Comparison of ENCODE assay signal across 8 mouse cellular contexts in genomic region chr6:145545927-145546641, GRCm38 (mm10).
A peak's percentile ranks its signal among the peaks of the same experiment; 100 is the strongest.
DNase-seq lines count a peak whose midpoint lies in the region; ATAC-seq lines count a peak whose summit lies in the region.

No protein-coding gene starts in this region.

- H3K27ac ChIP-seq in embryonic facial prominence, embryonic 10.5 days (replicated peaks): no peak overlapping the region
- 0 out of 2 replicates have a peak overlapping the region, but pooled peaks have one; percentile 29 for H3K27ac ChIP-seq in kidney, embryonic 15.5 days

- peaks cover 8% of the 10 kb centered on the region; the same call in 1 of the 2 replicates for H3K9me3 ChIP-seq in embryonic facial prominence, embryonic 10.5 days
- H3K9me3 ChIP-seq in kidney, embryonic 15.5 days (replicated peaks): peaks cover 6% of the 10 kb centered on the region; the same call in 1 of the 2 replicates

- peaks cover 8% of the 10 kb centered on the region for H3K4me1 ChIP-seq in embryonic facial prominence, embryonic 10.5 days
- H3K4me1 ChIP-seq in kidney, embryonic 15.5 days: peaks cover 15% of the 10 kb centered on the region; the same call in 1 of the 2 replicates

- no peak overlapping the region for H3K9ac ChIP-seq in kidney, embryonic 15.5 days

- H3K4me3 ChIP-seq in embryonic facial prominence, embryonic 10.5 days: no peak overlapping the region
- H3K4me3 ChIP-seq in kidney, embryonic 15.5 days (replicated peaks): no peak overlapping the region

- H3K27me3 ChIP-seq in embryonic facial prominence, embryonic 10.5 days (replicated peaks; ENCODE audit: low read depth, poor library complexity, severe bottlenecking): no peaks in the 10 kb centered on the region
- no peaks in the 10 kb centered on the region for H3K27me3 ChIP-seq in kidney, embryonic 15.5 days

- H3K36me3 ChIP-seq in embryonic facial prominence, embryonic 10.5 days (replicated peaks): no peaks in the 10 kb centered on the region
- H3K36me3 ChIP-seq in kidney, embryonic 15.5 days: no peaks in the 10 kb centered on the region

- peak; percentile 87 for ATAC-seq in kidney, embryonic 15.5 days (replicated peaks; ENCODE audit: low FRiP score)
- ATAC-seq in activated CD4-positive, CD25-positive, alpha-beta regulatory T cell, adult 4 months: no peak

- peak; percentile 70 for DNase-seq in ES-CJ7 (ENCODE audit: low read depth, low spot score)
- peak; percentile 53 for DNase-seq in embryonic facial prominence, embryonic 10.5 days (ENCODE audit: low spot score)
- peak; percentile 65 for DNase-seq in lung, postnatal 36 days
- peak; percentile 56 for DNase-seq in thymus, postnatal 4 days
- DNase-seq in MN1 (ENCODE audit: low spot score): no peak
- DNase-seq in spleen, postnatal 14 days (ENCODE audit: low spot score in 2 of 2): no peak

- WGBS in embryonic facial prominence, embryonic 10.5 days: 33% methylated on average over 13 of the region's 13 CpGs
- WGBS in kidney, embryonic 15.5 days: 30% methylated on average over 13 of the region's 13 CpGs

- H3K4me2 ChIP-seq in kidney, embryonic 15.5 days: no peak overlapping the region

Comparison
In these comparisons a context has a peak if more than half of its experiments do, and no peak if none do; other contexts are left out.
1. DNase-seq: peak in ES-CJ7 (single experiment), embryonic facial prominence, embryonic 10.5 days (single experiment), lung, postnatal 36 days (single experiment) and thymus, postnatal 4 days (single experiment); none in MN1 (single experiment) and spleen, postnatal 14 days (0 of 2).